Mouse (Mus musculus): ENCODE data around the gene Gm9048.
A peak's percentile ranks its signal among the peaks of the same experiment; 100 is the strongest.
"Not testable (repeated sequence)": the region's sequence is repeated elsewhere in the genome, so short reads cannot be mapped to it uniquely, and the experiment has no call there.

The Gm9048 gene

DNA sequence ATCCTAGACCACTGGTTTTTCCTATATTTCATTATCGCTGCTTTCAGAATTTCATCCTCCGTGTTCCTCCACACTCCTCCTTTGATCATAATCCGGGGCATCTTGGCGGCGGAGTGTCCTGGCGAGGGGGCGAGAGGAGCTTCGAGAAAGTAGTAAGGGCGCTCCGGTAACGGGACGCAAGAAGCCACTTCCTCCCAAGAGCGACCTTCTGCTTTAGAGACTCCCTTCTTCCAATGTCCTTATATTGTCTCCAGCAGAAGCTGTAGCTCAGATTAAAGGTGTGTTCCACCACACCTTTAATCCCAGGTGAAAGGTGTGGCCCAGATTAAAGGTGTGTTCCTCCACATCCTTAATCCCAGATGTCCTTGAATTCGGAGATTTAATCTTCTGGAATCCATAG is at the start of gene Gm9048:
TSS of gene Gm9048 (minus strand) at position 101 of the 400 bp plus-strand sequence.
- DNase-seq (ENCODE audit: low spot score), result not testable (repeated sequence)

DNA sequence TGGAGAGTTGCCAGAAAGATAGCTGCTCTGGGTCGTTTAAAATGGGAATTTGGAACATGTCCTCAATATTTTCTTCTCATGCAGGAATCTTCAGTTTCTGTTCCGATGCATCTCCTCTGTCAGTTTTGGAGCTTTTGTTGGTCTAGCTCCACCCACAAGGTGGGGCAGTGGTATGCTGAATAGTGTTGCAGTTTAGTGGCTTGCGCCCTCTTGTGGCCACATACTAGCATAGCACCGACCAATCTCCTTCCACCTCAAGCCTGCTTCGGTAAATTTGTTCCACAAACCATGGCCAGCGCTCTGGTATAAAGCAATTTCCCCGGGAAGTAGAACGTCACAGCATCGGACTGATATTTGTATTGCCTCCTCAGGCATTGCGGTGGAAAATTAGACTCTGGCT is 22.0 kb upstream of the Gm9048 start:
- peak; percentile 87 for DNase-seq (ENCODE audit: low spot score)

DNA sequence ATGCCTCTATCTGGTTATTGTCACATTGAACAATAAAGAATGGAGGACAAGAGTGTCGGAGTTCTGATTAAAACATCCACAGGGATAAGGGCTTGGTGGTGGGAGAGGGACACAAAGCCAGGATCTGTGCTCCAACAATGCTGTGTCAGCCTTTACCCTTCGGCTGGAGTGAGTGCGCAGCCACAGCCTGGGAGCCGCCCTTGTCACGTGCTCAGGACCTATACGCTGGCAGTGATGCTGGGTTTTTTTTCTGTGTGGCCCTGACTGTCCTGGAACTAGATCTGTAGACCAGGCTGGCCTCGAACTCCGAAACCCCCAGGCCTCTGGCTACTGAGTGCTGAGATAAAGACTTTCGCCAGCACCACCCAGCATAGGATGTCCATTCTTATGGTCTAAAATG is 21.0 kb upstream of the Gm9048 start:
- no peak for DNase-seq (ENCODE audit: low spot score)

DNA sequence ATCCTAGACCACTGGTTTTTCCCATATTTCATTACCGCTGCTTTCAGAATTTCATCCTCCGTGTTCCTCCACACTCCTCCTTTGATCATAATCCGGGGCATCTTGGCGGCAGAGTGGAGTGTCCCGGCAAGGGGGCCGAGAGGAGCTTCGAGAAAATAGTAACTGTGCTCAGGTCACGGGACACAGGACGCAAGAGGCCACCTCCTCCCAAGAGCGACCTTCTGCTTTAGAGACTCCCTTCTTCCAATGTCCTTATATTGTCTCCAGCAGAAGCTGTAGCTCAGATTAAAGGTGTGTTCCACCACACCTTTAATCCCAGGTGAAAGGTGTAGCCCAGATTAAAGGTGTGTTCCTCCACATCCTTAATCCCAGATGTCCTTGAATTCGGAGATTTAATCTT is 5.5 kb upstream of the Gm9048 start, which contains the start of gene Gm9049:
TSS of gene Gm9049 (minus strand) at position 101 of the 400 bp plus-strand sequence.
- not testable (repeated sequence) for DNase-seq (ENCODE audit: low spot score)

DNA sequence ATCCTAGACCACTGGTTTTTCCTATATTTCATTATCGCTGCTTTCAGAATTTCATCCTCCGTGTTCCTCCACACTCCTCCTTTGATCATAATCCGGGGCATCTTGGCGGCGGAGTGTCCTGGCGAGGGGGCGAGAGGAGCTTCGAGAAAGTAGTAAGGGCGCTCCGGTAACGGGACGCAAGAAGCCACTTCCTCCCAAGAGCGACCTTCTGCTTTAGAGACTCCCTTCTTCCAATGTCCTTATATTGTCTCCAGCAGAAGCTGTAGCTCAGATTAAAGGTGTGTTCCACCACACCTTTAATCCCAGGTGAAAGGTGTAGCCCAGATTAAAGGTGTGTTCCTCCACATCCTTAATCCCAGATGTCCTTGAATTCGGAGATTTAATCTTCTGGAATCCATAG is 5.3 kb downstream of the Gm9048 start, which contains the start of gene Gm9046:
TSS of gene Gm9046 (minus strand) at position 101 of the 400 bp plus-strand sequence.
- not testable (repeated sequence) for DNase-seq (ENCODE audit: low spot score)

- not testable (repeated sequence) for DNase-seq (ENCODE audit: low spot score)
Observed at GRCm38 (mm10) chr10:118337731-118338130, 10.7 kb downstream of the Gm9048 start, which contains the start of gene Gm9045. Gene Gm9045, minus strand, starts transcription at chr10:118337831.

DNA sequence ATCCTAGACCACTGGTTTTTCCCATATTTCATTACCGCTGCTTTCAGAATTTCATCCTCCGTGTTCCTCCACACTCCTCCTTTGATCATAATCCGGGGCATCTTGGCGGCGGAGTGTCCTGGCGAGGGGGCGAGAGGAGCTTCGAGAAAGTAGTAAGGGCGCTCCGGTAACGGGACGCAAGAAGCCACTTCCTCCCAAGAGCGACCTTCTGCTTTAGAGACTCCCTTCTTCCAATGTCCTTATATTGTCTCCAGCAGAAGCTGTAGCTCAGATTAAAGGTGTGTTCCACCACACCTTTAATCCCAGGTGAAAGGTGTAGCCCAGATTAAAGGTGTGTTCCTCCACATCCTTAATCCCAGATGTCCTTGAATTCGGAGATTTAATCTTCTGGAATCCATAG is 16.2 kb downstream of the Gm9048 start, which contains the start of gene Gm9044:
TSS of gene Gm9044 (minus strand) at position 101 of the 400 bp plus-strand sequence.
- not testable (repeated sequence) for DNase-seq (ENCODE audit: low spot score)

GRCm38 (mm10) chr10:118326869-118327268 is 21.6 kb downstream of the Gm9048 start, which contains the start of gene Gm9040:
Gene Gm9040, minus strand, starts transcription at chr10:118326969.
- not testable (repeated sequence) for DNase-seq (ENCODE audit: low spot score)

- DNase-seq (ENCODE audit: low spot score), result no peak
Observed at GRCm38 (mm10) chr10:118319024-118319423, 29.5 kb downstream of the Gm9048 start.

GRCm38 (mm10) chr10:118302133-118302532 is 46.3 kb downstream of the Gm9048 start:
- not testable (repeated sequence) for DNase-seq (ENCODE audit: low spot score)
